Mouse (Mus musculus): ENCODE data around the gene Cd8a. TPM values are rescaled to one million over a fixed set of nuclear protein-coding genes. Genes with fewer than 3 reads are reported as not detected.
"Not testable (repeated sequence)": the region's sequence is repeated elsewhere in the genome, so short reads cannot be mapped to it uniquely, and the experiment has no call there.

The Cd8a gene
- polyA plus RNA-seq (2021), result not detected

GRCm38 (mm10) chr6:71373249-71373775, at the start of gene Cd8a:
Cd8a (plus strand) TSS chr6:71373427.
- no peak for TF ChIP-seq CTCF (IDR thresholded peaks at IDR 0.05)
- ATAC-seq (no peak), DNase-seq (ENCODE audit: low read depth, low spot score) (no peak)
- no peaks in the 10 kb centered on the region for H3K27me3 ChIP-seq
- POLR2A ChIA-PET, result no interaction called here
- CTCF ChIA-PET, result interaction anchor here (1.0 kb wide), 1 partner anchor 9 kb away, joined by 3 read pairs; no protein-coding TSS in a partner anchor
- in situ Hi-C loops (cut with MboI; ENCODE audit: low pct_unique_long_range_greater_than_20kb), result no loop called here

- no peak for TF ChIP-seq CTCF (IDR thresholded peaks at IDR 0.05)
- in situ Hi-C loops (cut with MboI; ENCODE audit: low pct_unique_long_range_greater_than_20kb), result no loop called here
- CTCF ChIA-PET, result no interaction called here
- POLR2A ChIA-PET, result no interaction called here
- H3K27me3 ChIP-seq, result no peaks in the 10 kb centered on the region
- DNase-seq (ENCODE audit: low read depth, low spot score) (no peak), ATAC-seq (no peak)
Observed at GRCm38 (mm10) chr6:71324816-71325215, 48.4 kb upstream of the Cd8a start.

GRCm38 (mm10) chr6:71329881-71330280, 43.3 kb upstream of the Cd8a start:
- ATAC-seq (no peak), DNase-seq (ENCODE audit: low read depth, low spot score) (no peak)
- in situ Hi-C loops (cut with MboI; ENCODE audit: low pct_unique_long_range_greater_than_20kb), result no loop called here
- TF ChIP-seq CTCF (IDR thresholded peaks at IDR 0.05), result no peak
- H3K27me3 ChIP-seq, result peaks cover 6% of the 10 kb centered on the region
- CTCF ChIA-PET, result no interaction called here
- POLR2A ChIA-PET, result no interaction called here

GRCm38 (mm10) chr6:71330486-71330885, 42.7 kb upstream of the Cd8a start:
- TF ChIP-seq CTCF (IDR thresholded peaks at IDR 0.05), result no peak
- H3K27me3 ChIP-seq, result peaks cover 6% of the 10 kb centered on the region
- in situ Hi-C loops (cut with MboI; ENCODE audit: low pct_unique_long_range_greater_than_20kb), result no loop called here
- no peak for ATAC-seq
- CTCF ChIA-PET, result no interaction called here
- no peak for DNase-seq (ENCODE audit: low read depth, low spot score)
- POLR2A ChIA-PET, result no interaction called here

GRCm38 (mm10) chr6:71331491-71331890, 41.7 kb upstream of the Cd8a start:
- ATAC-seq; in situ Hi-C loops (cut with MboI; ENCODE audit: low pct_unique_long_range_greater_than_20kb); H3K27me3 ChIP-seq; CTCF ChIA-PET; DNase-seq (ENCODE audit: low read depth, low spot score); POLR2A ChIA-PET: not testable (repeated sequence)

GRCm38 (mm10) chr6:71332236-71332965, 40.8 kb upstream of the Cd8a start:
- TF ChIP-seq CTCF (IDR thresholded peaks at IDR 0.05), result no peak
- in situ Hi-C loops (cut with MboI; ENCODE audit: low pct_unique_long_range_greater_than_20kb), result no loop called here
- DNase-seq (ENCODE audit: low read depth, low spot score) (no peak), ATAC-seq (no peak)
- ChIA-PET CTCF (interaction anchor here (1.4 kb wide), 1 partner anchor 12 kb away, joined by 5 read pairs; no protein-coding TSS in a partner anchor), POLR2A (no interaction called here)
- H3K27me3 ChIP-seq, result peaks cover 6% of the 10 kb centered on the region

GRCm38 (mm10) chr6:71333031-71333430, 40.2 kb upstream of the Cd8a start:
- H3K27me3 ChIP-seq, result peaks cover 6% of the 10 kb centered on the region
- ATAC-seq (no peak), DNase-seq (ENCODE audit: low read depth, low spot score) (no peak)
- ChIA-PET POLR2A (no interaction called here), CTCF (interaction anchor here (1.4 kb wide), 1 partner anchor 12 kb away, joined by 5 read pairs; no protein-coding TSS in a partner anchor)
- TF ChIP-seq CTCF (IDR thresholded peaks at IDR 0.05), result no peak
- in situ Hi-C loops (cut with MboI; ENCODE audit: low pct_unique_long_range_greater_than_20kb), result no loop called here

- POLR2A ChIA-PET, result no interaction called here
- peaks cover 9% of the 10 kb centered on the region for H3K27me3 ChIP-seq
- CTCF ChIA-PET, result interaction anchor here (1.4 kb wide), 1 partner anchor 11 kb away, joined by 5 read pairs; no protein-coding TSS in a partner anchor
- no peak for ATAC-seq
- no peak for DNase-seq (ENCODE audit: low read depth, low spot score)
- TF ChIP-seq CTCF (IDR thresholded peaks at IDR 0.05), result no peak
- in situ Hi-C loops (cut with MboI; ENCODE audit: low pct_unique_long_range_greater_than_20kb), result no loop called here
Observed at GRCm38 (mm10) chr6:71333578-71334273, 39.5 kb upstream of the Cd8a start.

GRCm38 (mm10) chr6:71337666-71338065, 35.6 kb upstream of the Cd8a start:
- TF ChIP-seq CTCF (IDR thresholded peaks at IDR 0.05), result no peak
- peaks cover 15% of the 10 kb centered on the region for H3K27me3 ChIP-seq
- in situ Hi-C loops (cut with MboI; ENCODE audit: low pct_unique_long_range_greater_than_20kb), result no loop called here
- DNase-seq (ENCODE audit: low read depth, low spot score) (no peak), ATAC-seq (no peak)
- ChIA-PET CTCF (no interaction called here), POLR2A (no interaction called here)

- ChIA-PET POLR2A (no interaction called here), CTCF (no interaction called here)
- ATAC-seq, result no peak
- peaks cover 15% of the 10 kb centered on the region for H3K27me3 ChIP-seq
- no peak for TF ChIP-seq CTCF (IDR thresholded peaks at IDR 0.05)
- DNase-seq (ENCODE audit: low read depth, low spot score), result no peak
- in situ Hi-C loops (cut with MboI; ENCODE audit: low pct_unique_long_range_greater_than_20kb), result no loop called here
Observed at GRCm38 (mm10) chr6:71338941-71339340, 34.3 kb upstream of the Cd8a start.

GRCm38 (mm10) chr6:71339351-71339750, 33.9 kb upstream of the Cd8a start:
- H3K27me3 ChIP-seq, result peaks cover 14% of the 10 kb centered on the region
- TF ChIP-seq CTCF (IDR thresholded peaks at IDR 0.05), result no peak
- CTCF ChIA-PET, result no interaction called here
- ATAC-seq (no peak), DNase-seq (ENCODE audit: low read depth, low spot score) (no peak)
- in situ Hi-C loops (cut with MboI; ENCODE audit: low pct_unique_long_range_greater_than_20kb), result no loop called here
- POLR2A ChIA-PET, result no interaction called here
